Comparison of ENCODE assay signal across 30 mouse cellular contexts in genomic region chr2:35899712-35900111, GRCm38 (mm10).
"Had no signal": no experiment of that assay in that cellular context is flagged by ENCODE, and none has a peak within 500 bp of the region (broad histone marks: within the 10 kb centered on the region; RNA-seq: fewer than 3 reads in every experiment).

No protein-coding gene starts in this region.

- H3K4me3 ChIP-seq: left cerebral cortex, adult 2 months; limb, embryonic 10.5 days; limb, embryonic 12.5 days; limb, embryonic 13.5 days; limb, embryonic 15.5 days; liver, embryonic 12.5 days; liver, embryonic 13.5 days; liver, embryonic 15.5 days; lung, embryonic 15.5 days; midbrain, embryonic 10.5 days; midbrain, embryonic 12.5 days; midbrain, embryonic 13.5 days; midbrain, embryonic 15.5 days had no signal

- H3K27me3 ChIP-seq: limb, embryonic 12.5 days; limb, embryonic 13.5 days; limb, embryonic 15.5 days; liver, embryonic 12.5 days; liver, embryonic 13.5 days; liver, embryonic 15.5 days; lung, embryonic 15.5 days; midbrain, embryonic 12.5 days; midbrain, embryonic 13.5 days; midbrain, embryonic 15.5 days had no signal

- ATAC-seq: liver, embryonic 12.5 days; lung, postnatal 0 days; midbrain, embryonic 13.5 days; midbrain, embryonic 15.5 days; midbrain, embryonic 16.5 days had no signal

- H3K27ac ChIP-seq: left cerebral cortex, adult 2 months; limb, embryonic 10.5 days; limb, embryonic 12.5 days; limb, embryonic 13.5 days; limb, embryonic 15.5 days; liver, embryonic 12.5 days; liver, embryonic 13.5 days; liver, embryonic 14.5 days; liver, embryonic 15.5 days; lung, embryonic 15.5 days; macrophage; midbrain, embryonic 10.5 days; midbrain, embryonic 12.5 days; midbrain, embryonic 13.5 days; midbrain, embryonic 15.5 days had no signal

- H3K9ac ChIP-seq: limb, embryonic 12.5 days; limb, embryonic 13.5 days; limb, embryonic 15.5 days; liver, embryonic 12.5 days; liver, embryonic 13.5 days; liver, embryonic 14.5 days; liver, embryonic 15.5 days; liver, postnatal 0 days; lung, embryonic 14.5 days; lung, embryonic 15.5 days; midbrain, embryonic 12.5 days; midbrain, embryonic 13.5 days; midbrain, embryonic 15.5 days had no signal

- H3K4me2 ChIP-seq: limb, embryonic 12.5 days; limb, embryonic 13.5 days; limb, embryonic 15.5 days; liver, embryonic 11.5 days; liver, embryonic 12.5 days; liver, embryonic 13.5 days; liver, embryonic 15.5 days; lung, embryonic 14.5 days; lung, embryonic 15.5 days; midbrain, embryonic 11.5 days; midbrain, embryonic 12.5 days; midbrain, embryonic 13.5 days; midbrain, embryonic 15.5 days had no signal

- DNase-seq: left cerebral cortex, postnatal 4 days; liver; liver, embryonic 13.5 days; liver, postnatal 0 days; lung, adult 18-20 months; lung, adult 2 months; lung, embryonic 14.5 days; lung, postnatal 10 days; lung, postnatal 14 days; lung, postnatal 36 days; lung, postnatal 4 days; midbrain, embryonic 14.5 days had no signal

- H3K4me1 ChIP-seq: limb, embryonic 12.5 days; liver, embryonic 12.5 days; liver, embryonic 13.5 days; liver, embryonic 15.5 days; lung, embryonic 15.5 days; midbrain, embryonic 12.5 days; midbrain, embryonic 13.5 days; midbrain, embryonic 15.5 days had no signal

- H3K36me3 ChIP-seq: limb, embryonic 10.5 days; limb, embryonic 12.5 days; limb, embryonic 13.5 days; limb, embryonic 15.5 days; liver, embryonic 12.5 days; liver, embryonic 13.5 days; liver, embryonic 15.5 days; lung, embryonic 15.5 days; midbrain, embryonic 10.5 days; midbrain, embryonic 12.5 days; midbrain, embryonic 13.5 days; midbrain, embryonic 15.5 days had no signal

- H3K9me3 ChIP-seq: limb, embryonic 10.5 days; limb, embryonic 12.5 days; limb, embryonic 13.5 days; limb, embryonic 15.5 days; liver, embryonic 12.5 days; liver, embryonic 13.5 days; liver, embryonic 15.5 days; lung, embryonic 15.5 days; midbrain, embryonic 10.5 days; midbrain, embryonic 12.5 days; midbrain, embryonic 13.5 days; midbrain, embryonic 15.5 days had no signal
